Mouse (Mus musculus): ENCODE measurements around the gene Usp11.
"Not testable (repeated sequence)": the region's sequence is repeated elsewhere in the genome, so short reads cannot be mapped to it uniquely, and the experiment has no call there.

The Usp11 gene

DNA sequence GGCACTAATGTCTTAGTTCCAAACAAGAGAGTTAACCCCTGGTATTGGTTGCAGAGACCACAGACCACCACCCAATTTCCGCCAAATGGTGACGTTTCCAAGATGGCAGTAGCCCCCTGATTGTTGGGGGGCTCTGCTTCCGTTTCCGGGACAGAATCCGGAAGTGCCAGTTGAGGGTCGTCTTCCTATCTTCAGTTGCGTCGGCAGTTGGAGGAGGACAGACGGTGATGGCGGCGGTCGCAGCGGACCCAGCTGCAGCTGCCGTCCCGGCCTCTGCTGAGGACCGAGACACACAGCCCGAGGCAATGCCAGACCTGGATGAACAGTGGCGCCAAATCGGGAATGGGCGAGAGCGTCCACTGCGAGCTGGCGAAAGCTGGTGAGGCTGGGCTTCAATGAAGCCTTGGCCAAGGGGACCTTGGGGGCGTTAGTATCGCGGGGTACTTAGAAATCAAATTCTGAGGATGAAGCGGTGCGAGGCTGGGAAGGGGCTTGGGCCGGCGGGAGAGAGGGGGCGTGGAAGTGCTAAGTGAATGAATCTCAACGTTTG, at the start of gene Usp11:
Gene Usp11 (plus strand): TSS at position 166 of the 550 bp plus-strand sequence.
- in situ Hi-C loops (cut with MboI), result no loop called here

DNA sequence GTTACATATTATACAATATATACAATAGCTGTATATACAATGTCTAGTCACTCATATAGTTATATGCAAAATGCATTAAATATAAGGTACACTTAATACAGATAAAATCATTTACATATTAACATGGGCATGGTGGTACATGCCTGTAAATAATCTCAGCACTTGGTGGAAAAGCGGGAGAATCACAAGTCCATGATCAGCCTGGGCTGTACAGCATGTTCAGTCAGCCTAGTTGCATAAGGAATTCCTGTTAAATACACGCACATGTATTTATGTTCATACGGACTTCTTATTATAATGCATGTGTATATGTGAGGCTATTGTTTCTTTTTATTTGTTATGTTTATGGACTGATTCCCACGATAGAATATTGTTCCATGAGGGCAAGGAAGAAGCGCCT, 46.1 kb upstream of the Usp11 start:
- in situ Hi-C loops (cut with MboI), result loop anchor here (25.0 kb wide), 2 partner anchors 130 to 305 kb away; partner anchors contain the start of genes Araf, Elk1 and Uxt

DNA sequence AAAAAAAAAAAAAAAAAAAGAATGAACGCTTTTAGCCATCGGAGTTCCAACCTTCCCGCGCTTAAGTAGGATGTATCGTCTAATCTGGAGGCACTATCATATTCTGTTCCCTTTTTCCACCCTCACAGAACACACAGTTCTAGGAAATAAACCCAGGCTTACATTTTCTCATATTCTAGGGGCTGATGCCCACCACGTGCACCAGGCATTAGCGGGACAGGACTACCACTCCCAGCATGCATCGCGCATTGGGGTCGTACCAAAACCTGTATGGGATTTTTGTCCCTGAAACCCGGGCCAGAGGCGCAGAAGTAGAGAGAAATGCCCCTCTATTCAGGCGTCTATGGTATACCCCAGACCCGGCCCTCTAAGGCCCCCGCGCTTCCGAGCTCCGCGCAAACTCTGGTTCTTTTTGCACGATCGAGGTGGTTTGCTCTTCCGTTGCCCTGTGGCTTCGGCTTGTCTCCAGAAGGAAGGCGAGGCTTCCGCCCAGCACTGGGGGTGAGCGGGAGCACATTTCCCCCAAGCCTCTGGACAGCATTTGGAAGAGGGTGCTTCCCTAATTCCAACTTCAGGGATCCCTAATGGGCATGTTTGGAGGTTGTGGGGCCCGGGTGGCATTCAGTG, 45.6 kb upstream of the Usp11 start, which contains the start of gene Uba1:
Gene Uba1 (plus strand): TSS at position 301 of the 627 bp plus-strand sequence.
- in situ Hi-C loops (cut with MboI), result loop anchor here (25.0 kb wide), 2 partner anchors 129 to 304 kb away; partner anchors contain the start of genes Araf, Elk1 and Uxt

DNA sequence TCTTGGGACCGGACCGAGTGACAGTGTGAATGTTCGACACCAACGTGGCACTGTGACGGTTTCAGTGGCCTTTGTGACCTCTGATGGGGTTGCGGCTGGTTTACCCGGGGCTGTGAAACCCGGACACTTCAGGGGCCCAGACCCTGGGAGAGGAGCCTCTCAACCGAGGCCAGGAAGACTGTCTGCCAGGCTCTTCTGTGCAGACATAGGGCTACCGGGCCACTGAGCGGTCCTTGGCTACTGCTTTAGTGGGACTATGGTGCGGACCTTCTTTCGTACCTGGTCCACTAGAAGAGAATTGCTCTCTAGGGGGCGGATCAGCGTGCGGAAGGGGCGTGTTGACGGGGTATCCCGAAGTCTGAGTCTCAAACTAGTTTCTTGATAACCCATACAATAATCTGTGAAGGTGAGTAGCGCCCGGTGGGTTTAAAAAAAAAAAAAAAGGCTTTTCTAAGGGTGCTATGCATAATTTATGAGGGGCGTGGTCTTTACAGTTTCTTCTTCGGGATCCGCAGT, 44.8 kb upstream of the Usp11 start:
- in situ Hi-C loops (cut with MboI), result loop anchor here (25.0 kb wide), 2 partner anchors 128 to 303 kb away; partner anchors contain the start of genes Araf, Elk1 and Uxt

DNA sequence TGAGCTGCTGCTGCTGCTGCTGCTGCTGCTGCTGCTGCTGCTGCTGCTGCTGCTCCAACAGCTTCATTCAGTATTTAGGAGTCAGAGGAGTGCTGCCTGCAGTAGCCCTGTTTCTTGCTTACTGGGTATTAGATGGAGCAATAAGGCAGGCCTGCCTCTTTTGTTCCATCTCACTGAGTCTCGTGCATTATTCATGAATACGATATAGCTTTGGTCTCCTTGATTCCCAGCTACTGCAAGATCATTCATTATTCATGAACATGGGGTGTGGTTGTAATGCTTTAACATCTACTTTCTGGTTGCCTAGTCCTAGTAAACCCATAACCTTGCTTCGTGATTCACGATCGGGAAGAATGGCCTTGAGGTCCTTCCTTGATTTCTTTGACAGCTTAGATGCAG, 41.4 kb upstream of the Usp11 start:
- in situ Hi-C loops (cut with MboI), result loop anchor here (25.0 kb wide), 2 partner anchors 125 to 300 kb away; partner anchors contain the start of genes Araf, Elk1 and Uxt

DNA sequence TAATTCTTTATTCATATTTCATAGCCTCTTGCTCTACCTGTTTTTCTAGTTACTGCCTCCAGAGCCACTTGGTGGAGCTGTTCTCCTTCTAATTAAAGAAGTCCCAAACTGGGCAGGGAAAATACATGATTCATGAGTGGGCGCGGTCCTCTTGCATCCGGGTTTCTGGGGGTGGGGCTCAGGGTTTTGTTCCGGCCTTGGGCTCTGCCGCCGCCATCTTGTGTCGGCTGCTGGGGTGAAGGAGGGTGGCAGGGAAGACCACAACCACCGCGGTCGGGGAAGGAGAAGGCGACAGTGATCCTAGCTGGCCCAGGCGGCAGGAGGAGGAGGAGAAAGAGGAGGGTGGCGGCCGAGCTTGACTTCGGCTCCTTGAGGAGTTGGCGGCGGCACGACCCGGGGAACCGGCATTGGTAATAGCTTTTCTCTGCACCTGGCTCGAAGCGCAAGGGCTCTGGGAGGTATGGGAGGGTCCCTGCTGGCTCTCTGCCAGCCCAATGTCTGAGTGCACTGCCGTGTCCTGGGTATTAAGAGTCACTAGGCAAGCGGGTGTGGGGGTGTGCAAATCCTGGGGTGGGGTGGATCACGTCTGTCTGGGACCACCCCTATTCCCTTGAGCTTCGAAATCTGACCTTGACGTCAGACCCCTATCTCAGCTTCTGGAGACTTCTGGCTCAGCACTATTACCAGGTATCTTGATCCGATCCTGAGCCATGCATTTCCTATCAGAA, 40.8 kb upstream of the Usp11 start:
- in situ Hi-C loops (cut with MboI), result loop anchor here (25.0 kb wide), 2 partner anchors 124 to 299 kb away; partner anchors contain the start of genes Araf, Elk1 and Uxt

DNA sequence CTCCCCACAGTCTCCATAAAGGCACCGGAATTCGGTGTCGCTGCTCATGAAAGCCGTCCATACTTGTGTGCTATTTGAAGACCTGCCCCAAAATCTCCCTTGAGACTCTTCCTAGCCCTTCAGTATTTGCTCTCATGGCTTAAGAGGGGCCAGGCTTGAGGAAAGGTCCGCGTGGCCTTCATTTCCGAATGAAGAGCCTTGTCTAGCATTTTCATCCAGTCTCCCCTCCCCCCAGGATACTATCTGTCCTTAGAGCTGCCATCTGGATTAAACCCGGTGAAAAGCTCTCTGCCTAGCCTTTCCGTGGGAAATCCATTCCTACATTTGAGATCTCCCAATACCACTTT, 40.3 kb upstream of the Usp11 start:
- in situ Hi-C loops (cut with MboI), result loop anchor here (25.0 kb wide), 2 partner anchors 124 to 299 kb away; partner anchors contain the start of genes Araf, Elk1 and Uxt

DNA sequence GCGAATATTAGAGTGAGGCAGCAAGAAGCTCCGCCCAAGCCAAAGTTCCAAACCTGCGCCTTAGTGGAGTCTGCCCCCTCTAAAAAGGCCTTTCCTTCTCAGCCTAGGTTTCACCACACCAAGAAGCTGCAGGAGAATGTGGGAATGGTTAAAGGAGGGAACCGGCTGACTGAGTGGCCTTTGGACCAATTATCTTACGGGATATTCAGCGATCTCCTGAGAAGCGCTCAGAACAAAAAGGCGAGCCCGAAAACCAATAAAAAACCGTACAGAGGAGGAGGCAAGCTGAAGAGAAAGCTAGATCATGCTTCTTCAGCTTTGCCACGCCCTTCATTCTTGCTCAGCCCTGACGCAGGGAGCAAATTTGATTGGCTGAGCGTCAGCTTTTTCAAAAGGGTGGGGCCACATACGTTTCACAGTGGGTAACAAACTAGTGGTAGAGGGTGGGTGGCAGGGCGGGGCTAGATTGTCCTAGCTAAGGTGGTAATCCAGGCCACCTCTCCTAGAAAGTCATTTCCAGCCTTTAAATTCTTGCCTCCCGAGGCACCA, 16.1 kb upstream of the Usp11 start, which contains the start of gene Cdk16:
Gene Cdk16 (plus strand): TSS at position 436 of the 549 bp plus-strand sequence.
- in situ Hi-C loops (cut with MboI), result no loop called here

DNA sequence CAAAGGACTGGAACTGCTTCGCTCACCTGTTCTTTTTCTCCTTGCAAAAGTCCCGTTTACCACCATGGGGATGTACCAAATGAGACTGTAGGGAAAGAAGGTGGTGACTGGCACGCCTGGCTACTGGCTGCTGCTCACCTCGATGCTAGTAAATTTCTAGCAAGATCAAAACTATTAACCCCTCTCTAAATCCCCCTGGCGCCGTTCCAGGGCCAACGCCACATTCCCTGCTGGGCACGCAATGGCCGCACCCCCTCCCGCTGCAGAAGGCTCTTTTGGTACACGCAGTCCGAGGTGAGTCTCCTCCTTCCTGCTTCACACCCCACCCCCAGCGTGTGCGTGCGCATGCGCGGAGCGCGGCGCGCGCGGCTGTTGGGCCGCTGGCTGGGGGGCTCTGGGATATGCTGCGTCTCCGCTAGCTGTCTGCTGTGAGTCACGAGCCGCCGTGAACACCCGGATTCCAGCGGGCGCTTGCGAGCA, 15.6 kb upstream of the Usp11 start:
- in situ Hi-C loops (cut with MboI), result no loop called here

DNA sequence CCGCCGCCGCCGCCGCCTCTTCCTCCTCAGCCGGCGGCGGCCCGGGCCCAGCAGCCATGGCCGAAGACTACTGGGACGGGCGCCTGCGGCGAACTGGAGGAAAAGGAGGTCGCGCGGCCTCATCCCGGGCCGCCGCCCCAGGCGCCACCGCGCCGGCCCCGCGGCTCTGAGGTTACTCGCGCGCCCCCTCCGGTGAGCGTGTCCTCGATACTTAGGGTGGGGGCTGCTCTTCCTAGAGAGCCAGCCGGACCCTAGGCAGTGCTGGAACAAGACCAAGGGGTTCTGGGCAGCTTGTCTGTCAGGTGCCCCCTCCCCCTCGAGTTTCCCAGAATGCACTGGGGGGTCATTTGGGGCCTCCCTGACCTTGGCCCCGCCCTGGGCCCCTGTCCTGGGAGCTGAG, 15.1 kb upstream of the Usp11 start:
- in situ Hi-C loops (cut with MboI), result no loop called here

DNA sequence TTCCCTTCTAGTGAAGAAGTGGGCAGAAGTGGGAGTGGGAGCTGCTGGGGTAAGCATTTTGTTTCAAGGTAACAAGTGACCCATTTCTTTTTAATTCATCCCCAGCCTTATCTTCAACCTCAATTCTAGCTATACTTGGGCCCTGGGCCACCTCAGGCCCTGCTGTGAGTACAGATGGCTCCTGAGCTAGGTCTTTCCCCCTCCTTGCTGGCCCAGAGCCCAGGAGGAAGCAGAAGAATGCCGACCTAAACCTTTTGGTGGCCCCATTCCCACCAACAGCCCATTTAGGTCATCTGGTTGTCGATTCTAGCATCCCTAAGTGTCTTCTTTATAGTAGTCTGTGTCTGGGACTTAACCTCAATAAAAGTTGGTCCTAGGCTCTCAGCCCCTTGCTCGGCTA, 12.1 kb upstream of the Usp11 start:
- in situ Hi-C loops (cut with MboI), result no loop called here

DNA sequence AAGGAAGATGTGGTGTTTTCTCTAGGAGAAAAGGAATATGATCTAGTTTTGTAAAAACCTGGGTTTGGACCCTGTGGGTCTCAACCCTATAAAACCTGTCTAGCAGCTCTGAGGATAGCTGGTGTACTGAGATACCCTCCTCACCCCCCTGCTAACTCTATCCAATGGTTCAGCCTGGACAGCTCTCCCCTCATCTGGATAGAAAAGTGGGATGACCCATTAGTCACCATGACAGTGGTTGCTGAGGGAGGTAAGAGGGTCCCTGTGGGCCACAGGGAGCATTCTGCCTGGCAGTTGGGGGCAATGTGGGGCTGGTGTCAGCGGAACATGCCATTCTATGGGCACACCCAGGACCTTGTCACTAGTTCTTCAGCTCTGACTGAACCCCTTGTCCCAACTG, 11.1 kb upstream of the Usp11 start:
- in situ Hi-C loops (cut with MboI), result no loop called here

DNA sequence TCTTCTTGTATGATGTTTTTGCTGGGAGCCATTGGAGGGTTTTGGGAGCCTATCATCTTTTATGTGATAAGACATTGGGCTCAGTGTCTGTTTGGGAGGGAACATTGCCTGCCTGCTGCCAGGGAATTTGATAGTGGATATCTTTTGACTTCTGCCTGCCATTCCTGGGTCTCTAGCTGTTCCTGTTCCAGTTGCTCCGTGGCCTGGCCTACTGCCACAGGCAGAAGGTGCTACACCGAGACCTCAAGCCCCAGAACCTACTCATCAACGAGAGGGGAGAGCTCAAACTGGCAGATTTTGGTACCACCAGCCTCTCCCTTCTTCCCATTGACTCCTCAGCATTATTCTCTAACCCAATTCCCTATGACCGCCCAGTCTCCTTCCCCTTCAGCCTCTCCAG, 7.9 kb upstream of the Usp11 start:
- in situ Hi-C loops (cut with MboI), result no loop called here

DNA sequence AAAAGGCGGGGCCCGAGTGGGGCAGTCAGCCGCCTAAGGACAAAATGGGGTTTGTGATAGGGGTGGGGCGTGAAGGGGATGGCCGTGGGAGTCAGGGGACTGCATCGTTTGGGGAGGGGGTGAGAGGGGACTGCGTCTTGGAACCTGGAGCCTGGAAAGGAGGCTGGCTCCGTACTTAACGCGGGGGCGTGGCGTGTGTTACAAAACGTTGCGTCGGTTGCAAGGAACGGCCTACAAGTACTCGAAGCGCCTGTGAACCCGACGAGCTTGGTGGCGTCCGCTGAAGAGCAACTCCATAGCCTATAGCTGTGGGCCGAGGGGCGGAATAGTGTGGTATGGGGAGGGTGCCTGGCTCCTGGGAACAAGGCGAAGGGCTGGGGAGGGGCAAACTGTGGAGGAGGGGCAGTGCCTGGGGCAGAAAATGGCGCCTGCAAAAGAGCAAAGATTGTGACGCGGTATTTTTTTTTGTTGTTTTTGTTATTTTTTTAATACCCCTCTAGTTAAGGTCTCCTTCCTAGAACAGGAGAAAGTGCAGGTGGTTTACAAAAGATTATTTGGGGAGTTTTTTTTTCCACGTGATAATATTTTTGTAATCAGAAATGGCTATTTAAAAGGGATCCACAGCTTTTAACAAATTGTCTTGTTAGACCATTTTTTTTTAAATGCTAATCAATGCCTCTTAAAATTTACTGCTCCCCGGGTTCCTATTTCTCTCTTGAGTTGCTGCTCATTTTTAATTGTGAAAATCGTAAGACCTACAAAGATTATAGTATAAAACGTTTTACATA, 783 bp downstream of the Usp11 start:
- in situ Hi-C loops (cut with MboI), result no loop called here

DNA sequence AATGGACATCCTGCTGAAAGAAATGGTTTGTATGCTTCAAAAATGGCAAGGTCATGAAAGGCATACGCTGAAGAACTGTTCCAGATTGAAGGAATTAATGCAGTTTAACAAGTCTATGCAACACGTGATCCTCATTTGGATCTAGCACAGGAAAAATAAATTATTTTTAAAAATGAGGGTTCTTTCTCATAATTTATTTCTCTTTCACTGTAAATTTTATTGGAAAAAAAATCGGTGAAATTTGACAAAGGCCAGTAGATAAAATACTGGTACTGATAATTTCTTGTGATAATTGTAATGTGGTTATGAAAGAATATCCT, 1.3 kb downstream of the Usp11 start:
- in situ Hi-C loops (cut with MboI), result no loop called here

DNA sequence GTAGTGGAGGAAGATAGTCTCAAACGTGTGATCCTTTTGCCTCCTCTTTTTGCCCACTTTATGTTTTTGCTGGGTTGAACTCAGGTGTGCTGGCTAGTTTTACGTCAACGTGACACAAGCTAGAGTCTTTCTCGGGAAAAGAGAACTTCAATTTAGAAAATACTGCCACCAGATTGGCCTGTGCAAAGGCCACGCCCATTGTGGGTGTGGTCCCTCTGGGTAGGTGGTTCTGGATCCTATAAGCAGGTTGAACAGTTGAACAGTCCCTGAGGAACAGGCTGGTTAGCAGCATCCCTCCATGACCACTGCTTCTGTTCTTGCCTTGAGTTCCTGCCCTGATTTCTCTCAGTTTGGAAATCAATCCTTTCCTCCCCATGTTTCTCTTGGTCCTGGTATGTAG, 25.0 kb downstream of the Usp11 start:
- in situ Hi-C loops (cut with MboI), result no loop called here

DNA sequence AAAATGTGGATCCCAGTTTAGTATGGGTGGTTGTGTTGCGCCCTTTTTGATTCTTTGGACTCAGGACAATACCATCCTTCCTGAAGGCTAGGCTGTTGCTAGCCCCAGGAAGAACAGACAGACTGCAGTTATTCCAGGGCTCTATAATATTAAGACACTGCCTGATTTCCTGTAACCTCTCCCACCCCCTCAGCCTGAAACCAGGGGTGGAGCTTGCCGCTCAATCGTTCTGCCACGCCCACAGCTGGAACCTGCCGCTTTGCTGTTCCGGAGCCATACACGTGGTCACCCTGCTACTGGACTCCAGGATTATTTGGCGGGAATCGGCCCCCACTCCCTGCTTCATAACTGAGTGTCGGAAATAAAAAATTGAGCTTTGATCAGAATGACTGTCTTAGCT, 26.3 kb downstream of the Usp11 start:
- in situ Hi-C loops (cut with MboI), result not testable (repeated sequence)

DNA sequence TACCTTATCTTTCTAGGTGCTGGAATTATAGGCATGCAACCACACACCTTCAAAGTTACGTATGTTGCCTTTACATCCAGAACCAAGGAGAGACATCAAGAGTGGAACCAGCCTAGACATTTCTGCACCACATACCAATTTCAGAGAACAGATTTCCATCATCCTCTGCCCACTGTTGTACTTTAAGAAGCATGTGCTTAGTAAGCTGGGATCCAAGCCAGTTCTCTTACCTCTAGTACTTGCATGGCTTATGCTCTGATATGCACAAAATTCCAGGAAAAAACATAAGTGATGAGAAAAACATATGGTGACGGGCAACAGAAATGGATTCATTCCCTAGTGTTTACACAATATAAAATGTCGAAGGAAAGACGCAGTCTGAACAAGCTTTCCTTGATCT, 32.8 kb downstream of the Usp11 start:
- in situ Hi-C loops (cut with MboI), result no loop called here

DNA sequence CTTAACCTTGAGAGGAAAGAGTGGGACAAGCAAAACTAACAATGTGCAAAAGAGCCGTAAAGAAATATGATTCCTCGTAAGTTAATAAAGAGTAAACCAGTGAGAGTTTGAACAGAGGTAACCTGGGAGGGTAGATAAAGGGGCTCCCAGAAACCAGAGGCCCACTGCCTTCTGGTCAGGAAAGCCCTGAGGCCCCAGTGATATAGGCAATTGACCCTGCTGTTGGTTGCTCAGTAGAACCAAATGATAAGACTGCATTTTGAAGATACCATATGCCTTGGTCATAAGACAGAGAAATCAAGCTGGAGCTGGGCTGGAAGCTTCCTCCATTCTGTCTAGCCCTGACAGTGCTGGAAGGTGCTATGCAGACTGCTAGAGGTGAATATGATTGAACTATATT, 45.1 kb downstream of the Usp11 start:
- in situ Hi-C loops (cut with MboI), result no loop called here

DNA sequence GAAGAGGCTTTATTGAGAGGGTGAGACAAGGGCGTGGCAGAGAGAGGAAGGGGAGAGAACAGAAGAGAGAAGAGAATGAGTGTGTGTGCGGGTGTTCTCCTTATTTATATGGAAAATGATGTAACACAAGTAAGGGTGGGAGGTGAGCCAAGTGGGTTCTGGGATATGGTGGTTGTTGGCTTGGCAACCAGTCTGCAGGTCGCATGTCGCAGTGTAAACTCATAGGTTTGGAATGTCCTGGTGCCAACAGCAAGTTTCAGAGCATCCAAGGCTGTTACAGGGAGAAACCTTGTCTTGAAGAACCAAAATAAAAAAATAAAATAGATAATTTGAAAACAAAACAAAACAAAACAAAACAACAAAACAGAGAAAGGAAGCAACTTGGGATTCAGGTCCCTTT, 57.5 kb downstream of the Usp11 start:
- in situ Hi-C loops (cut with MboI), result no loop called here

Measured in mature B cell (primary cell).